Mouse (Mus musculus) urinary bladder, adult 18-20 months (tissue): ENCODE measurements at regions not wholly inside any gene's neighbourhood (a gene's known extent, or its start where the extent isn't known, plus 50 kb on each side); places are given as distances from the start of the nearest gene placed in this dataset.

Experiments
- DNase-seq, 2 experiments: peaks; one replicate each; pipeline ENCODE4 v3.0.0; 2022; ENCODE audit warnings: low spot score in 2 of 2, mixed read lengths in 2 of 2

DNA sequence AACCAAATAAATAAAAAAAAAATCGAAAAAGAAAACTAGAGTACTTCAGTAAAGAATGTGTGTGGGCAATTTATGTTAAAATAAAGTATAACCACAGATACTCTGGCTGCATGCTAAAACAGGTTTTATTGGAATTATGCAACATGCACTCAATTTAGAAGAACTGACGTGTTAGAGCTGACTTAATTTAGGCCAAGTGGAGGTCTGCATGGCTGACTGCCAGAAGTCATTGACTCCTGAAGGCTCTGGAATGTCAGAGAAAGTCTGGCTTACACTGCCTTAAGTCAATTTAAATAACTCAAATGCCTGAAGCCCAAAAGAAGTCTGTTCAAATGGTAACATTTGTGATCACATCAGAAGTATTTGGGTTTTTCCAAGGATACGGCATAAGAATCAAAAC, 198.1 kb upstream of the Gm10192 start:
- no peak for DNase-seq

GRCm38 (mm10) chr4:97377593-97378542, 194.9 kb upstream of the Gm10192 start:
- DNase-seq: no peak

DNA sequence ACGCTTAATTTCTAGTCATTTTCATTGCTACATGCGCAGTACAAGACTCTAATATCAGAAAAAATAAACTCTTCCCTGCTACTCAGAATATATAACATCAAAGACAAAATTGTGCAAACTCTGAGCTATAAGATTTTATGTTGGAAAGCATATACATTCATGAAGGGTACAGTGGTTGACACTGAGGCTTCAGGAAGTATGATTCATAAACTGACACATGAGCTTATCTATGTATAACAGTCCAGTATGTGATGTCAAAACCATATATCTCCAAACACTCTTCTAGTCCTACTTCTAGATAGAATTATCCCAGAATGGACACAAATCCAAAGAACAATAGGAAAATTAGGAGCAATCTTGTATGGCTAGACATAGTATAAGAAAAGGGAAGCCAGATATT, 177.5 kb upstream of the Gm10192 start:
- no peak for DNase-seq

DNA sequence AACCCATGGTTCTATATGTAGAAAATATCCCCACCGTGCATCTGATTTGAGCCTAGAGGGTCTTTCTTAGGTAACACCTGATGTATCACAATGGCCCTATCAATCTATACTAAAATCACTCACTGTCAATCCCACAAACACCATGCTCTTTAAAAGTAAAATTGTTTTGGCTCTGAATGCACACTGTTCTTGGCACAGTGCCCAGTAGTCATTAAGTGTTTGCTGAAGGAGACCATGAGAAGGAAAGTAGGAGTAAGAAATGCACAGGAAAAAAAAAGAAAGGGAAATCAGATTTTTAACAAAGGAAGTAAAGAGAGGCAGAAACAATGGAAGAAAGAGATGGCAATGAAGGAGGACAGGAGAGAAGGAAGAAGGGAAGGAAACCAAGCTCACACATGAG, 175.0 kb upstream of the Gm10192 start:
- DNase-seq: no peak

DNA sequence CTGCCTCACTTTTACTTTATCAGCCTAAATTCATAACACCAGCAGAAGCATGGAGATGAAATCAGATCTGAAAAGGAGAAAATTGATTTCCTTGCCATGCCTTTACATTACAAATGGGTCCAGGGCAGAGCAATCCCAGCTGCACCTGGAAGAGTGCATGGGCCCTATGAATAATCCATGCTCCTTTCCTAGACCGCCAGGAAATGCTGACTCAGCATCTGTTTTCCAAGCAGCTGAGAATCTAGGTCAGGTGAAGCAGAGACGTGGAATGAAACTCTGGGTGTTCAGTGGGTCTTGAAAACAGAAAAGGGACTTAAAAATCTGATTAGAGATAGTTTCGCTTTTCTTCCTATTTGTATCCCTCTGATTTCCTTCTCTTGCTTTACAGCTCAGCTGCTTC, 163.8 kb upstream of the Gm10192 start:
- no peak for DNase-seq

- no peak for DNase-seq
These were observed 161.4 kb upstream of the Gm10192 start for GRCm38 (mm10) chr4:97344335-97344734.

GRCm38 (mm10) chr4:97343378-97343777, 160.4 kb upstream of the Gm10192 start:
- no peak for DNase-seq
